In the genomic region with DNA sequence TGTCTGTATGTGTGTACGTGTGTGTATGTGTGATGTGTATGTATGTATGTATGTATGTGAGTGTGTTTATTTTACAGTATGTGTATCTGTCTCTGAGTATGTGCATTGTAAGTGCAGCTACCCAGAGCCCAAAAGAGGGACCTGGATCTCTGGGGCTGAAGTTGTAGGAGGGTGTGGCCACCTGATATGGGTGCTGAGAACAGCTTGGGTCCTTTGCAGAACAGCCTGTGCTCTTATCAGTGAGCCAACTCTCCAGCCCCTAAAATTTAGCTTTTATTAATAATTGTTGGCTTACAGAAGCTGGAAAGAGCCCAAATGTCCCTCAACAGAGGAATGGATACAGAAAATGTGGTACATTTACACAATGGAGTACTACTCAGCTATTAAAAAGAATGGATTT, we compare ENCODE assay signal across 16 mouse cellular contexts.
"Had no signal": no experiment of that assay in that cellular context is flagged by ENCODE, and none has a peak within 500 bp of the region (broad histone marks: within the 10 kb centered on the region; RNA-seq: fewer than 3 reads in every experiment).

No protein-coding gene starts in this region.

- DNase-seq: retina, postnatal 1 day; right cerebral cortex, adult 18-20 months; right cerebral cortex, postnatal 14 days; right cerebral cortex, postnatal 25 days; right cerebral cortex, postnatal 4 days; spleen, adult 18-20 months; thymus, adult 18-20 months; thymus, adult 2 months; thymus, postnatal 14 days; thymus, postnatal 25 days; thymus, postnatal 36 days; thymus, postnatal 4 days had no signal

- H3K9me3 ChIP-seq: neural tube, embryonic 13.5 days; neural tube, embryonic 15.5 days; stomach, embryonic 15.5 days had no signal

- H3K4me3 ChIP-seq: neural tube, embryonic 13.5 days; neural tube, embryonic 15.5 days; stomach, embryonic 15.5 days had no signal

- H3K27ac ChIP-seq: neural tube, embryonic 13.5 days; neural tube, embryonic 15.5 days; stomach, embryonic 15.5 days; stomach, postnatal 0 days had no signal

- H3K9ac ChIP-seq: neural tube, embryonic 13.5 days; neural tube, embryonic 15.5 days; stomach, embryonic 15.5 days had no signal

- H3K27me3 ChIP-seq: neural tube, embryonic 13.5 days; stomach, embryonic 15.5 days had no signal

- H3K36me3 ChIP-seq: neural tube, embryonic 13.5 days; neural tube, embryonic 15.5 days; stomach, embryonic 15.5 days had no signal

- H3K4me2 ChIP-seq: neural tube, embryonic 13.5 days; neural tube, embryonic 15.5 days; stomach, embryonic 15.5 days had no signal
